Mouse (Mus musculus) c-Kit-positive CD71-positive TER-119-positive erythroid progenitor cells, embryonic 14.5 days (primary cell): Measurements from ENCODE around the gene 1700020N01Rik.

Experiments used
- DNase-seq: peaks from one replicate; pipeline ENCODE4 v3.0.0-alpha.2; 2013; ENCODE audit warnings: low spot score

The 1700020N01Rik gene

DNA sequence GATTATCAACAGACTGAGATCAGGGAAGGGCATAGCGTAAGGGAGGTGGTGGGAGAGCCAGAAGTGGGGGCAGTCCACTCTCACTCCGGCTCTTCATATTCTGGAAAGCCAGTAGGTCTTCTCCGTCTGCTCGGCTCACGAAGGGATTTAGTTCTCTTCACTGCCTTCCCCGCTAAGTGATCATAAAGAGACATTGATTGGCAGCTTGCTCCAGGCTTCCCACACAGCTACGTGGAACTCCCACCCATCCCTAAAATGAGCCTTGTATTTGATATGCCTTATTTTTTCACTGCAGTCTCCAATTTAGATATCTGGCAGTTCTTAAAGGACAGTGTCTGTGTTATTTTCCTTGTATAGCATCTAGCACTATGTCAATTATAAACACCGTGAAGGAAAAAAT, 11.5 kb downstream of the 1700020N01Rik start:
- no peak for DNase-seq

DNA sequence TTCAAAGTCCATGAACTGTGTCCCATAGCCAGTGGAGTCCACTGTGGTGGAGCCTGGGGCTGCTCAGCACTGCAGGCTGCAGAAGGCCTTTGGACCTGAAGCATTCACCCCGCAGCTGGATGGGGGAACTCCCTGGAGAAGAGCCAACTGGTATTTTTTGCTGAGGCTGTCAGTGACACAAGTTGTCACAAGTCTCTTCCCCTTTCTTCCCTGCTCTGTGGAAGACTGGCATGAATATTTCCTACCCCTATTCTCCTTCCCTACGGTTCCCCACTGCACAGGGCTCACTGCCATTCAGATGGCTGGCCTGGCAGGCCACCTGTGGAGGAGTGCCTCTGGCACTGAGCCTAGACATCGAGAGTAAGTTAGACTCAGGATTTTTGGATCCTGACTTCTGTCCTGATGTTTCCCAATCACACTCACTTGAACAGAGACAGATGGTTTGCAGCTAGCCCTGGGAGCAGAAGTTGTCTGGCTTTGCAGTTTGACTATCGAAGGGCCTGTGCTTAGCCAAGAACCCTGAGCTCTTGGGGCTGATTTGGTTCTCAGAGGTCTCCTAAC, 12.1 kb downstream of the 1700020N01Rik start:
- DNase-seq, result no peak

DNA sequence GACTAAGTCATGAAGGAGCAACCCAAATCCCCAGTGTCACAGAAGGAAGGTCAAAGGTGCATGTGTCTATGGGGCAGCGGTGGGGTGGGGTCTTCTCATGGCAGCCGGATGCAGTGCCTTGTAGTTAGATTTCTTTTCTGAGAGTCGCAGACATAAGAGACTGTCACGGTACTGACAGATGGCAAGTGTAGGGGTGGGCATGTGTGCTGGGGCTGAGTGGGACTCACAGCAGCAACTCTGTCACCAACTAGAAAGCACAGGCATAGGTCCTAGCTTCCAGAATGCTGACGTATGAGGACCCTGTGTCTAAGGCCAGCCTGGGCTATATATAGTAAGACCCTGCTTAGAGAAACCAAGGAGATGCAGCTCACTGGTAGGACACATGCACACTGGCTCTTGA, 12.7 kb downstream of the 1700020N01Rik start:
- DNase-seq, result no peak

DNA sequence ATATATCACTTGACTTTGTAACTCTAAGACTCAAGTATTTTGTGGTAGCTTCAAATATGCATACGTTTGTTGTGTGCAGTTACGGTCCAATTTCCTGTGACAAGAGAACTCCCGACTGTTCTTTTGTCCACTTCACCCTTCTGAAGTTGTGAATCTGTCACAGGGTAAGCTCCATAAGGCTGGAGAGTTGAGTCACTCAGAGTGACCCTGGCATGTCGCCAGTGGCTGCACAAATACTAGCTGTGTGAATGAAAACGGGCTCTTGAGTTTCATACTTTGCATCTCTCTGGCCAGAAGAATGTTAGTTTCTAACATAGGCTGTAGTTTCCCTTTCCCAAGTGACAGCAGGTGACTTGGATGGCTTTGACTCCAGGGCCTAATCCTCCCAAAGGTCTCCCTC, 14.0 kb downstream of the 1700020N01Rik start:
- DNase-seq, result no peak

DNA sequence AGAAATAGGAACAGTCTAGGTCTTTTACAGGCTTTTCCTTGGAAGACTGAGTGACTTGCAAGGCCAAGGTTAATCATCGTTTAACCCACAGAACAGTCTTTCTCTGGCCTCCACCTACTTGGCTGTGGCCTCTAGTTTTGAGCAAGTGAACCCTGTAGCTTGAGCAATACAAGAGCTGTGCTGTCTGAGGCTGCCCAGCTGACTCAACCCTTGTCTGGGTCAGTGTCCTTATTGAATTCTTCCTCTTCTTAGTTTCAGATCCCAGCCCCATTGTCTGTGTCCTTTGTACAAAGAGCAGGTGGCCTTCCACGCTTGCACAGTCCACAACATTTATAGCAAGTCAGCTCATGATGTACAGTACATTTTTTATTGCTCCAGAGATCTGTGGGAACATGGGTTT, 16.6 kb downstream of the 1700020N01Rik start:
- no peak for DNase-seq

DNA sequence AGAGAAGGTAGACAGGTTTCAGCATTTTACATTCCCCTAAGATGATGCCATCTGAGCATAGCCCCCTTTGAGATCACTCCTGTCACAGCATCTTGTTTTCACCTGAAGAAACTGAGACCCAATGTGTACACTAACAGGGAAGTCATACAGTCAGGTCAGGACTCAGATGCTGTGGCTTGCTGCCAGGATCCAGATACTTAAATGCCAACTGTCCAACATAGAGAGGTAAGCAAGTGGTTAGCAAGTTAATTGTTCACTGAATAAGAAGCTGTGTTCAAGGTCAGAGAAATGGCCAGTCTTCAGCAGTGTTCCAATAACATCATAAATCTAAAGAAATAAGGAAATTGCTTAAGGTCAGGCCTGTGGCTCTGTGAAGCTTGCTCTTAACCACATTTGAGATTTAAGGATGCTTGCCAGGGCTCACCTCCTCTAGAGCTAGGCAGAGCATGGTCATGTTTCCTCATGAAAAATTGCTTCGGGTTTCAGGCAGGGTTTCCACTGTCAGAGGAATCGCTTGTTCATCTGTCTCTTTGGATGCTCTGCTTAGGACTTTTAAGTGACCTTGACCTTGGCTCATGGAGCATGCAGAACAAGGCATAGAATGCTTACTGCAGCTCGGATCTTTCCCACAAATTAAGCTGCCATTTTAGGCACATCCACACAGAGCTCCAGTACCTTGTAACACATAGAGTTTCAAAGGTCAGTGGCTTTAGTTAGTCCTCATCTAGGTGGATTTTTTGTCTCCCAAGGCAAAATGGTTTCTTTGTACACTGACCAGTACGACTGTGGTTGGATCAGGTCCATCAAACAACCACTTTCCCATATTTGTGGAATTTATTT, 20.3 kb downstream of the 1700020N01Rik start:
- DNase-seq, result no peak

DNA sequence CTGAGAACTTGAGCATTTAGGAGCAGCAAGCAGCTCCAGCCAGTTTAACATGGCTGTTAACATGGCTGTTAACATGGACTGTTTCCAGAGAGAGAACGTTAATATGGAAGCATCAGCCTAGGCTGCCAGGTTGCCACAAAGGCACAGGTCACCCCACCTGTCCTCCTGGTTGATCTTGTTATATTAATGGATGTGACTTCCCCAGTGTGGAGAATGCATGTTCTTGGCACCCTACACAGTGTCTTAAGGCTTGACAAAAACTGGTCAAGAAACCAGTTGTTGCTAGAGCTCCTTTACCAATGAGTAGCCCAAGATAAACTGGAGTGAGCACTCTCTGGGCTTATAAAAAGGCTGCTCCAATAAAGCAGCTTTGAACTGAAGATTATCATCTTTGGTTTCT, 21.6 kb downstream of the 1700020N01Rik start:
- no peak for DNase-seq

DNA sequence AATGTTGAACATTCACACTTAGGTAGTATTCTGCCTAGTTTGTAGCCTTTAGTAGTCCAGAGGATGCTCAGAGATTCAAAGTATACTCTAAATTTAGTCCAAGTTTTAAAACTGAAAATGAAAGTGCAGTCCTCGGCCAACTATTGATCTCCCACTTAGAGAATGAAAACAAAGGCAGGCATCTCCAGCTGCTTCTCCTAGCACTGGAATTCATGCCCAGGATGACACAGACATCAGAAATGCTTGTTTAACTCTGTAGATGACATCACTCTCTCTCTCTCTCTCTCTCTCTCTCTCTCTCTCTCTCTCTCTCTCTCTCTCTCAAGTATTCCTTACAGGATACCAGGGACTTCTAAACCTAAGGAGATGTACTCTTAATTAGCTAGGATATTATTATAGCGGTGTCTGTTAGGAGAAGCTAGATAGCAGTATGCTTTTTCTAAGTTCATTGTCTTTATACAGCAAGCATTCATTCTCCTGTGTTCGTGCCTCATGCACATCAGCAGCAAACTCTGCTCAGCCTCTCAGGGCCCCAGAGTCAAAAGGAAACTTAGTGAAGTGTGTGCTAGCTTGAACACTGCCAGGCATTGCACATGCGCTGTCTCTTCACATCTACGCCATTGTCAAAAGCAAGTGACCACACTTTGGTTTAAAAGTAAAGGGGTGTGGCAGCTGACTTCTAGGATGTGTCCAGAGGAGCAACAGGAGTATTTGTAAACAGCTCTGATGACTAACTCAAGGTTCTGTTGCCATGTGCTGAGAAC, 26.0 kb downstream of the 1700020N01Rik start:
- no peak for DNase-seq

DNA sequence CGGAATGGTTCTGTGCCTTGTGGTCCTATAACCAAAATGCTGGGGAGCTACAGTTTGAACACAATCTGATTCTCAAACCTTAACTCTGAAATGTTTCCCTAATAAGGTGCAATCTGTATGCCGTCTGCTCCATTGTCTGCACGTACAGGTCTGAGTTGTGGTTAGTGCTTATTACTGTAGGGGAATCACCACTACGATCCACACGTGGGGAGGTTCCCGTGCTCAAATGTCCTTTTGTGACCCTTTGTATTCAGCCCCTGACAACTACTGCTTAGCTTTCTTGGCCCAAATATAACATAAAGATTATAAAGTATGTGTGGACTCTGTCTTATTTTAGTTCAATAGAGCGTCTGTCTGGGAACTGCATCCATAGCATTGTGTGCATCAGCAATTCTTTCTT, 29.1 kb downstream of the 1700020N01Rik start:
- DNase-seq, result no peak

DNA sequence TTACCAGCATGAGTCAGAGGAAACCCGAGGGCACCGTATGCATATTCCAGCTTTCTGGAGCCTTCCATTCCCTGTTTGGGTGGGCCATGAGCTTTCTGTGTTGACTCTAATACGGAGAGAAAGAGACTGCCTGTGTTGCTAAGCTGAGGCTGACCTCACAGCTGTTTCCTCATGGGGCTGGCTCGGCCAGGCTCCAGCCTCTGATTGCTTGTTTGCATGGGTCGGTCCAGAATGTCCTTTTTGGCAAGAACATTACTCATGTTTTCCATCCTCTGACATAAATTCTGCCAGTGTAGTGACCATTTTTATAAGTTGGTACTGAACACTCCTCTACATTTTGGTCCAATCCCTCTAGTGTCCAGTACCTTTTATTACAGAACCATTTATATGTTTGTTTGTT, 35.6 kb downstream of the 1700020N01Rik start:
- no peak for DNase-seq

DNA sequence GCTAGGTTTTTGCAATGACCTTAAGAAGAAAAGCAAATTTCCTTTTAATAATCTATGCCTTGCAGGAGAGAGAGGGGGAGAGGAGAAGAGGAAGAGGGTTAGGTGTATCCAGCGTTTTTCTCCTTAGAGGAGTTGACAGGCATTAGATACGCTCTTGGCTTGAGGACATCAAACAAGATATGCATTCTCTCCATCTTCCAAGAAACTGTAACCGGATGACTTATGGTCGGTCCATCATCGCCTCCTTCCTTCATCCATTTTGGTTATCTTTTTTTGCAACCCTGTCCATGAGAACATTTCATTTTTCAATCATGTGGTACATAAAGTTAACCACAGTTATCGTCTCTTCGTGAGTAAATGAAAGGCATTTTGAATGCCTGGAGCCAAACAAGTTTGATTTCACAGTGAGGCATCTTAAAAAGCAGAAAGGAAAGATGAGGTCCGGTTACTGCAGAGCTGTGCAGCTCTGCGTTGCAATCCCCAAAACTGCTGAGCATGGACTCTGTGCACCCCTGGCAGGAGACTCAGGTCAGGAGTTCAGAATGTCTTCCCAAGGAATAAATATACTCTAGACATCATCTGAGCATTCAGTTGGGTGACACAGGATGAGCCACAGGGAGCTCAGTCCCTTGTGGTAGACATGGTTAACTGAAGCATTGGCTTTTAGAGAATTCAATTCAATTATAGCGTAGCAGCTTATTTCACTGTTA, 36.2 kb downstream of the 1700020N01Rik start:
- DNase-seq, result no peak

DNA sequence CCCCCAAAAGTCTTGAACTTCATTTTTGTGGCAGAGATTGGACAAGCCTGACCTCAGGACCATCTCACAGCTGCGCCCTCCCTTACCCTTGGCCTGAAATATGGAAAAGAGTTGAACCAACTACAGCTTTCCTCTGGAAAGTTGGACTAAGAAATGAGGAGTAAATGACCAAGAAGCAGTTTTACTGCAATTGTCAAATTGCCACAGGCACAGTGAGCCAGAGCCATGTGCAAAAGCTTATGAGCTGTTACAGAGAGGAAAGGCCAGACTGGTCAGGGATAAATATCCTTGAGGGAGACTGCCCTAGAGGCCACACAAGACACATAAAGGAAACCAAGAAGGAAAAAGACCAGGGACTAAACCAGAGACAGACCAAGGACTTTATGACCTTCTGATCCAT, 38.5 kb downstream of the 1700020N01Rik start:
- DNase-seq, result no peak

DNA sequence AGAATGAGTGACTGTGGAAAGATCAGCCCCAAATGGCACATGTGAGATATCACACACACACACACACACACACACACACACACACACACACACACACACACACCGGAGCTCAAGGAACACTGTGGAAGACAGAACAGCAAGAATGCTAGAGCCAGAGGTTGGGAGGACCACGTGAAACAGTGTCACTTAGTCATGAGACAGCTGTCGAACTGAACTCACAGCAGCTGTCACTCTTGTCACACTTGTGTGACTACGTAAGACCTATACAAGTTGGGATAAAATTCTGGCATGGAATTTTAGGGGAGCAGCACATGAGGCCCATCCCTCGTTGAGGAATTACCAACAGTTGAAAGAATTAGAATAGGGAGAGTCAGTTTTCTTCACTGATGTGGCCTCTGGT, 39.7 kb downstream of the 1700020N01Rik start:
- DNase-seq, result no peak

DNA sequence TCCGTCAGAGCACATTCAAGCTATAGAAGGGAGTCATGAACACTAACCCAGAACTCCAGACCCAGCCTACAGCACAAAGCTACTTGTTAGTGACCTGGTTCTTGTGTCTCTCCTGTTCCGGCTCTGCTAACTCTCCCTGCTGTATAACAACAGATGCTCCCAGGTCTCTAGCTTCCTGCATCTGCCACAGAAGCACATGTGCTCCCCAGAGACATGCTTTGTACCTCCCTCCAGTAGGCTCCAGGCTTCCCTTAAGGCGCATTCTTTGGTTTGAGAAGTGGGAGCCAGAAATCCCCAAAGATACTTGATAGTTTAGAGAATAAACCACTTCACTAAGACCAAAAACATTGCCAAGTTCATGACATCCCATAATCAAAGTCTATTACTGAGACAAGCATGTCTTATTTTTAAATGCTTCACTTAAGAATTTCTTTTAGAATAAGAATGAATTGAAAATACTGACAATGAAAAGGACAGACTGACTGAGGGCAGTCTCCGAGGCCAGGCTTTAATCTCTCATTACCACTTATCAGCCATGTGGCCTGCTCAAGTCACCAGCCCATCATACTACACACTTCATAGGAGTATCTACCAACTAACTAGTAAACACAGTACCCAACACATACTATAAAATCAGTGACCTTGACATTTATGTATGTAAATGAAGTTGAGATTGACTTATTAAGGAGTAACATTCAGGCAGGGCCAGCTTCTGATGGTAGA, 43.2 kb downstream of the 1700020N01Rik start:
- DNase-seq, result no peak

DNA sequence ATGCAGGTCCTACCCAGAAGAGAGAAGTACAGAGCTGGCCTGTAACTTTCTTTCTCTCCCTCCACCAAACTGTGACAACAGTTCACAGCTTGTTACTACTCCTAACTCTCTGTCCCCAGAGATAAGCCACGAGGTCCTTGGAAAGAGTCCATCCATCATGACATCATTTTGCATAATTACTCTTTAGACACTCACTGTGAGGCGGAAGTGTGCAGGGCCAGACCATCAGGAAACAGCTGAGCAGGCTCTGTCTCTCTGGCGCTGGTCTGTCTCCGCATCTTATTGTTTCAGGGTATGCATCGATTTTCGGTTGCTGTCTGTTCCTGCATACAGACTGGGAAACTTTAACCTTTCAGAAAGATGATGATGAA, 43.8 kb downstream of the 1700020N01Rik start:
- DNase-seq, result no peak

DNA sequence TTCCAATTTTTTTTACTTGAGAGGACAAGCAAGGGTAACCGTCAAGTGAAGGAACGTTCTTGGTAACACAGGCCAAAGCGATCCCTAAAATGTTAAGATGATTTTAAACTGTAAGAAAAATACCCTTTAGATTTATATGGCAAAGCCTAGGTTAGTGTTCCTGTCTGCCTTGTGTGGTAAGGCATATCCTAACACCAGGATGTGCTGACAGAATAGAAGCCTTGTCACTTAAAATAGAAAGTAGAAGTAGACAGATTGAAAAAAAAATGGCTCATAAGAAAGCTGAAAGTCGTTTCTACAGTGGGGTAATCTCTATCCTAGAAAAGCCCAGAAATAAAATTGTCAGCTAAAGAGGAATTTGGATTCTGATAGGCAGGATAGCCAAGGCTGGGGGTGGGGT, 58.4 kb downstream of the 1700020N01Rik start:
- no peak for DNase-seq

DNA sequence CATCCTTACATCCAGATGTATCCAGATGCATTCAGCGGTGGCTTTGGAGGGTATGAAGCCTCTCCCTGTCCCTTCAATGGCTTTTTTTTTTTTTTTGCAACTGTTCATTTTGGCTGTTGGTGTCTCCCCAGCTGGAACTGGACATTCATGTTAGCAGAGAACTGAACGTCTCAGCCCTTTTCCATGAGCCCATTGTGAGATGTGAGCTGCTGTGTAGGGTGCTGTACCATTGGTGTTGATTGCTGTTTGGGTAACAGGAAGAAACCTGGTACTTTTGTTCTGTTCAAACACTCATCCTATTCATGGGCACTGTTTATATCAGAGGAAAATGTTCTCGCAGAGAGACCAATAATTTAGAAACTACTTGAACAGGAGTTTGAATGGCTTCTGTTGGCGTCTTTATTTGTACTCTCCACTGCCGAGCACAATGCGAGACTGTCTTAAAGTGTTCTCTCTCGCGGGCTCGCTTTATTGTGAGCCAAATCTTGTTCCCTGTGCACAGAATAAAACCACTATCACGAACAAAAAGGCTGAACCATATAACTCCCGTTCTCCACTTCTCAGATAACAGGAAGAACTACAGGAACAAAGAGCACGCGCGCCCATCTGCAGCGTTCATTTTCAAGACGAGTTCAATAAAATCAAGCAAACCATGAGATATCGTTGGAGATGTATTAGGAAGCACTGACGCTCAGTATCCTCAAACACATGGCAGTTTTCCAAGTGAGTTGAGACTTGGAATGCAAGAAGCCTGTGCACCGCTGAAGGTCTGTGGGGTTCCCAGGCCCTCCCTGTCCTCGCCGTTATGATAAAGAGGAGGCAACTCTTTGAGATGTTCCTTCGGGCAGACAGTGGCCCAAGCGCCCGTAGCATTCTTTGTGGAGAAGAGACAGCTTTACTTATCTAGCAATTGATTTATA, 59.7 kb downstream of the 1700020N01Rik start:
- no peak for DNase-seq

DNA sequence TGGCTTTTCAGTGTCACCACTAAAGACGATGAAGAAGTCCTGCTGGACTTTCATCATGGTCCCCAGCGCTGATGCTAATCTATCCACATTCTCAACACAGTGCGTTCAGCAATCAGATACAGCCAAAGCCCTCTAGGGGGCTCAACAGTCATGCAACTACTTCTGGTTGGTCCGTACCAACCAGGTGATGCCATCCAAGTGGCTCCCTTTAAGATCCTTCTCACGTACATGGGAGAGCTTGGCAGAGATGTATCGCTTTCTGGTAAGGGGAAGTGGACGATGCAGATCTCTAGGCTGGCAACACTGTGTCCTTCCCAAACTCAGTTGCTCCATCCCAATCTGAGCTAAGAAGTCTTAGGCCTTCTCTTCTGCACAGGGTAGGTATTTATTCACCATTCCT, 60.5 kb downstream of the 1700020N01Rik start:
- DNase-seq, result no peak

DNA sequence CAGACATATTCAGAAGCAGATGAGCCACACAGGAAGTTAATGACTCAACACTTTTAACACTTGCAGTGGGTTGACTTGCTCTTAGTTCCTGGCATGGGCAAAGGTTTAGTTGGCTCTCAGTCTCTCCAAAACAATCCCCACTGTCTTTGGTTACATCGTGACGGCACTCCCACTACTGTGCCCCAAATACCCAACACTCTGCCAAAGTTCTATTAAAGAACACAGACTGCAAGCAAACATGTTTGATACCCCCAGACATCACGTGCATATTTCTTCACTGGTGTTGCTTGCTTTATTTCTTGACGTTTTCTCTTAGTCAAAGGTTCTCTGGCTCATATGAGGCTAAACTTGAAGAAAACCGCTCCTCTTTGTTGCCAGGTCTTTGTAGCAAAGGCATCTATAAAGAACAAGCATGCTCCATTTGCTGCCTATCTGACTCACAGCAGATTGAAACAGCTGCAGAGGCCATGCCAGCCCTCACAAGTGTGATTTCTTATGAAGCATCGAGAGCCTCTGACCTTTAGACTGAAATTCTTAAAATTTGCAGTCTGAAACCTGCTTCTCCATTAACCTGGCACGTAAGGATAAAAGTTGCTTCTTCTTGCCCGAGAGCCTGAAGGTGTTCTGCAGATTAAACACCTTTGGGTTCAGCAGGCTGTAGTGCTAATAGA, 66.8 kb downstream of the 1700020N01Rik start:
- no peak for DNase-seq

DNA sequence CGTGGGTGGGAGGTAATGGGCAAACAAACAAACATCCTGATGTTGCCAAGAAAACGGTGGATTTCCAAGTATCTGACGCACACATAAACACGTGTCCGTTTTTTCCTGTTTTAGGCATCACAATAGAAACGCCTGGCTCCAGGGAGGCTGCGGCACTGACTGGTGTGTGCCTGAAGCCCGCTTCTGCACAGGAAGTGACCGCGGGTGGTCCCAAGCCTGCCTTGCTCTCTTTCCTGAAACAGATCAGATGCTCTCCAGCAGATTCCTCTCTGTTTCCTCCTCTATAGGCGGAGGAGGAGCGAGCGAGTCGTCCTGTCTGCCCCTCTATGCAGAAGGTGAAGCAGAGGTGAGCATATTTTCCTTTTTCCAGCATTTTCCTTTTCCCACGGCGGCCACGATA, 76.0 kb downstream of the 1700020N01Rik start:
- DNase-seq, result no peak
